Mouse (Mus musculus): ENCODE results near the gene Zfp281. TPM values are rescaled to one million over a fixed set of nuclear protein-coding genes. Genes with fewer than 3 reads are reported as not detected.

The Zfp281 gene
- polyA plus RNA-seq, 1 experiment from 2014 or later: 42.3 TPM

DNA sequence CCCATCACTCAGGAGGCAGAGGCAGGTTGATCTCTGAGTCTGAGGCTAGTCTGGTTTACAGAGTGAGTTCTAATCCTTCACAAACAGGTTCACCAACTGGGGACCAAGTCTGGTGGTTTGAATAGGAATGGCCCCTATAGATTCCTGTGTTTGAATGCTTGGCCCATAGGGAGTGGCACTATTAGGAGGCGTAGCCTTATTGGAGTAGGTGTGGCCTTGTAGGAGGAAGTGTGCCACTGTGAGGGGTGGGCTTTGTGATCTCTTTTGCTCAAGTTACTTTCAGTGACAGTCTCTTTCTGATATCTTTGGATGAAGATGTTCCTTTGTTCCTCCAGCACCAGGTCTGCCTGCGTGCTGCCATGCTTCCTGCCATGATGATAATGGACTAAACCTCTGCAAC, 32.0 kb upstream of the Zfp281 start:
- Histone ChIP-seq H3K9ac (replicated peaks; ENCODE audit: low read length) (no peak overlapping the region), H3K4me2 (ENCODE audit: low read depth, low read length) (no peak overlapping the region), H3K4me3 (ENCODE audit: low read depth, low read length) (no peak overlapping the region), H3K4me1 (ENCODE audit: control insufficient read depth, insufficient read depth, low read length) (no peaks in the 10 kb centered on the region), H3K27me3 (ENCODE audit: control insufficient read depth, insufficient read depth, low read length) (no peaks in the 10 kb centered on the region), H3K9me3 (replicated peaks; ENCODE audit: control insufficient read depth, low read length) (no peaks in the 10 kb centered on the region), H3K27ac (replicated peaks; ENCODE audit: low read depth, low read length) (no peak overlapping the region), H3K36me3 (replicated peaks; ENCODE audit: control insufficient read depth, insufficient read depth, low read depth, low read length) (no peaks in the 10 kb centered on the region)
- no peak for DNase-seq (ENCODE audit: low spot score)
- 98% methylated on average over 2 of the region's 2 CpGs for WGBS
- no peak for ATAC-seq (replicated peaks; ENCODE audit: insufficient number of reproducible peaks, low FRiP score, low TSS enrichment, low read depth)

DNA sequence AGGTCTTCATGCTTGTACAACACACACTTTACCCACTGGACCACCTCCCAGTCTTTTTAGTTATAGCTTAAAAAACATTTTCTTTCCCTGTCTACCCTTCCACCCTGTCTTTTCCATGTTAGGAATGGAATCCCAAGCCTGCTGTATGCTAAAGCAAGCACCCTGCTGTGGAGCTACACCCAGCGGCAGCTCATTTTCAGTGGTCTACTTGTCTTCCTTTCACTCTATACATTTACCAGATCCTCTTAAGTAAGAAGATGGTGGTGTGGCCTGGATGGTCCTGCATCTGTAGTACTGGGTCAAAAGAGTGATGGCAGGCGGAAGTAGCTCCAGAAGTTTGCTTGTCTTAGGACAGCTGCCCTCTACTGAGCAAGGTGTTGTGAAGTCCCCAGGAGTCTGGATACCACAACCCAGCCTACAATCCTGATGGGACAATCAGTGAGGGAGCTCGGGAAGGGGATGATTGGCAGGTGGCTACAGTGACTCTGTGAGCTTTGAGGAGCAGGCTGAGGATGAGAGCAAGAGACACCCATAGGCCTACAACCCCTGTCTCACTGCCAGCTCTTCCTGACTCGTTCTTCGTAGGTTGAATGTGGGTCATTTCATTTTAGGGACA, 30.4 kb upstream of the Zfp281 start:
- H3K27me3 ChIP-seq (ENCODE audit: control insufficient read depth, insufficient read depth, low read length): no peaks in the 10 kb centered on the region
- ATAC-seq (replicated peaks; ENCODE audit: insufficient number of reproducible peaks, low FRiP score, low TSS enrichment, low read depth) (no peak), DNase-seq (ENCODE audit: low spot score) (no peak)
- H3K4me1 ChIP-seq (ENCODE audit: control insufficient read depth, insufficient read depth, low read length): no peaks in the 10 kb centered on the region
- H3K4me2 ChIP-seq (ENCODE audit: low read depth, low read length): no peak overlapping the region
- no peak overlapping the region for H3K4me3 ChIP-seq (ENCODE audit: low read depth, low read length)
- WGBS: 86% methylated on average over 5 of the region's 5 CpGs
- H3K9ac ChIP-seq (replicated peaks; ENCODE audit: low read length): no peak overlapping the region
- H3K9me3 ChIP-seq (replicated peaks; ENCODE audit: control insufficient read depth, low read length): no peaks in the 10 kb centered on the region
- no peaks in the 10 kb centered on the region for H3K36me3 ChIP-seq (replicated peaks; ENCODE audit: control insufficient read depth, insufficient read depth, low read depth, low read length)
- no peak overlapping the region for H3K27ac ChIP-seq (replicated peaks; ENCODE audit: low read depth, low read length)

DNA sequence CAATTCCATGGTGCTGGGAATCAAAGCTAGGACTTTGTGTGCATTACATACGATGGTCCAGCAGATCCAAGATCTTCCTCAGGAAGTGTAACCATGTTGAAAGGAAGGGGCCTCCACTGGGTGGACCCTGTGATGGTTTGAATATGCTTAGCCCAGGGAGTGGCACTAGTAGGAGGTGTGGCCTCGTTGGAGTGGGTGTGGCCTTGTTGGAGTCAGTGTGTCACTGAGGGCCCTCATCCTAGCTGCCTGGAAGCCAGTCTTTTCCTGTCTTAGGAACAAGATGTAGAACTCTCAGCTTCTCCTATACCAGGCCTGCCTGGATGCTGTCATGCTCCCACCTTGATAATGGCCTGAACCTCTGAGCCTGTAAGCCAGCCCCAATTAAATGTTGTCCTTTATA, 27.9 kb upstream of the Zfp281 start:
- Histone ChIP-seq H3K27me3 (ENCODE audit: control insufficient read depth, insufficient read depth, low read length) (no peaks in the 10 kb centered on the region), H3K4me3 (ENCODE audit: low read depth, low read length) (no peak overlapping the region), H3K4me1 (ENCODE audit: control insufficient read depth, insufficient read depth, low read length) (no peaks in the 10 kb centered on the region), H3K4me2 (ENCODE audit: low read depth, low read length) (no peak overlapping the region), H3K9ac (replicated peaks; ENCODE audit: low read length) (no peak overlapping the region), H3K36me3 (replicated peaks; ENCODE audit: control insufficient read depth, insufficient read depth, low read depth, low read length) (no peaks in the 10 kb centered on the region), H3K9me3 (replicated peaks; ENCODE audit: control insufficient read depth, low read length) (no peaks in the 10 kb centered on the region), H3K27ac (replicated peaks; ENCODE audit: low read depth, low read length) (no peak overlapping the region)
- 76% methylated on average over 2 of the region's 2 CpGs for WGBS
- ATAC-seq (replicated peaks; ENCODE audit: insufficient number of reproducible peaks, low FRiP score, low TSS enrichment, low read depth) (no peak), DNase-seq (ENCODE audit: low spot score) (no peak)

DNA sequence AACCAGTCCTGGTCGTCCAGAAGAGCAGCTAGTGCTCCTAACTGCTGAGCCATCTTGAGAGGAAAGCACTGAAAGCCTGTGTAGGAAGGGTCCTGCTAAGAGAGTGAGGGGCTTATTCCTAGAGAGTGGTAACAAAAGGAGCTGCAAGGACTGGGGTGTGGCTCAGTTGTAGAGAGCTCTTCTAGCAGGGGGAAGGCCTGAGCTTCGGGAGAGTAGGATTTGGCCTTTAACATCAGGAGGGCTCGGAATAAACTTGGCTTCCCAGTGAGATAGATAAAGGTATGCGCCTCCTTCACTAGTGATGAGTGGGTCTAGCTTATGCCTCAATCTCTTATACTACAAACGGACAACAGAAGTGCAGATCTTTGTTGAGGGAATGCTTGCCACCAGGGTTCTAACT, 26.4 kb upstream of the Zfp281 start:
- Histone ChIP-seq H3K4me1 (ENCODE audit: control insufficient read depth, insufficient read depth, low read length) (no peaks in the 10 kb centered on the region), H3K4me3 (ENCODE audit: low read depth, low read length) (no peak overlapping the region), H3K36me3 (replicated peaks; ENCODE audit: control insufficient read depth, insufficient read depth, low read depth, low read length) (no peaks in the 10 kb centered on the region), H3K9me3 (replicated peaks; ENCODE audit: control insufficient read depth, low read length) (no peaks in the 10 kb centered on the region), H3K27ac (replicated peaks; ENCODE audit: low read depth, low read length) (no peak overlapping the region), H3K4me2 (ENCODE audit: low read depth, low read length) (no peak overlapping the region), H3K27me3 (ENCODE audit: control insufficient read depth, insufficient read depth, low read length) (no peaks in the 10 kb centered on the region), H3K9ac (replicated peaks; ENCODE audit: low read length) (no peak overlapping the region)
- ATAC-seq (replicated peaks; ENCODE audit: insufficient number of reproducible peaks, low FRiP score, low TSS enrichment, low read depth) (no peak), DNase-seq (ENCODE audit: low spot score) (no peak)
- WGBS: 66% methylated on average over 5 of the region's 5 CpGs

GRCm38 (mm10) chr1:136600067-136600466, 24.6 kb upstream of the Zfp281 start:
- no peaks in the 10 kb centered on the region for H3K27me3 ChIP-seq (ENCODE audit: control insufficient read depth, insufficient read depth, low read length)
- no peak overlapping the region for H3K27ac ChIP-seq (replicated peaks; ENCODE audit: low read depth, low read length)
- DNase-seq (ENCODE audit: low spot score) (no peak), ATAC-seq (replicated peaks; ENCODE audit: insufficient number of reproducible peaks, low FRiP score, low TSS enrichment, low read depth) (no peak)
- H3K4me3 ChIP-seq (ENCODE audit: low read depth, low read length): no peak overlapping the region
- no peak overlapping the region for H3K4me2 ChIP-seq (ENCODE audit: low read depth, low read length)
- no peaks in the 10 kb centered on the region for H3K9me3 ChIP-seq (replicated peaks; ENCODE audit: control insufficient read depth, low read length)
- no peaks in the 10 kb centered on the region for H3K4me1 ChIP-seq (ENCODE audit: control insufficient read depth, insufficient read depth, low read length)
- no peaks in the 10 kb centered on the region for H3K36me3 ChIP-seq (replicated peaks; ENCODE audit: control insufficient read depth, insufficient read depth, low read depth, low read length)
- WGBS: 82% methylated on average over 3 of the region's 3 CpGs
- H3K9ac ChIP-seq (replicated peaks; ENCODE audit: low read length): no peak overlapping the region

DNA sequence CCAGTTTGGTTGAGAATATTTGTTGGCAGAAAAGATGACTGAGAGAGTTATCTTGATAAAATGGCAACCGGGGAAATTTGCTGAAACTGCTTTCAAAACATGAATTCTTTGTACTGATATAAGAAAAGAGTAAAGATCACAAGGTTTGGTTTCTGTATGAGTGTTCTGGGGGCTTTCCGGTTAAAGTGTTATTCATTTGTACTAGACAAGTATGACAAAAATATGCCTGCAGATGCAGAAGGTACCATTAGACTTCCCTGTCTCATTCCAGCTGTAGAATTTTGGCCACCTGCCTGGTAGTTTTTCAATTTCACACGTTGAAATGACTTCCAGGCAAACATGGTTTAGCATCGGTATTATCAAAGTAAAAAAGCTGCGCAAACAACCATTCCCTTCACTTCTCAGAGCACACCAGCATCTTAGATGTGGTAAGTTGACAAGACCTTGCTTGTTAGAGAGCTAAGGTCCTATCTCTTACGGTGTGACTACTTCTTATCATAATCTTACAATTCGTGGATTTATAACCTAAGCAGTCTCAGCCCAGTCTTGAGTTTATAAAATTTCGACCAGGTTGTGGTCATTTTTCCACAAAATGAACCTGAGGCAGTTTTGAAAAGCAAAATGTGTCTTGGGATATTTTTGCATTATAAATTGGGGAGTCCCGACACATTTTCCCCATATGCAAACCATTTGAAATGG, 23.9 kb upstream of the Zfp281 start:
- no peak overlapping the region for H3K4me2 ChIP-seq (ENCODE audit: low read depth, low read length)
- H3K27me3 ChIP-seq (ENCODE audit: control insufficient read depth, insufficient read depth, low read length): no peaks in the 10 kb centered on the region
- 83% methylated on average over 9 of the region's 9 CpGs for WGBS
- no peak overlapping the region for H3K4me3 ChIP-seq (ENCODE audit: low read depth, low read length)
- H3K27ac ChIP-seq (replicated peaks; ENCODE audit: low read depth, low read length): no peak overlapping the region
- no peaks in the 10 kb centered on the region for H3K36me3 ChIP-seq (replicated peaks; ENCODE audit: control insufficient read depth, insufficient read depth, low read depth, low read length)
- ATAC-seq (replicated peaks; ENCODE audit: insufficient number of reproducible peaks, low FRiP score, low TSS enrichment, low read depth) (no peak), DNase-seq (ENCODE audit: low spot score) (no peak)
- no peaks in the 10 kb centered on the region for H3K4me1 ChIP-seq (ENCODE audit: control insufficient read depth, insufficient read depth, low read length)
- no peak overlapping the region for H3K9ac ChIP-seq (replicated peaks; ENCODE audit: low read length)
- no peaks in the 10 kb centered on the region for H3K9me3 ChIP-seq (replicated peaks; ENCODE audit: control insufficient read depth, low read length)

- ATAC-seq (replicated peaks; ENCODE audit: insufficient number of reproducible peaks, low FRiP score, low TSS enrichment, low read depth): no peak
- WGBS: 87% methylated on average over 10 of the region's 10 CpGs
- H3K4me3 ChIP-seq (ENCODE audit: low read depth, low read length): no peak overlapping the region
- H3K27me3 ChIP-seq (ENCODE audit: control insufficient read depth, insufficient read depth, low read length): no peaks in the 10 kb centered on the region
- no peaks in the 10 kb centered on the region for H3K9me3 ChIP-seq (replicated peaks; ENCODE audit: control insufficient read depth, low read length)
- no peaks in the 10 kb centered on the region for H3K4me1 ChIP-seq (ENCODE audit: control insufficient read depth, insufficient read depth, low read length)
- H3K27ac ChIP-seq (replicated peaks; ENCODE audit: low read depth, low read length): no peak overlapping the region
- H3K36me3 ChIP-seq (replicated peaks; ENCODE audit: control insufficient read depth, insufficient read depth, low read depth, low read length): no peaks in the 10 kb centered on the region
- no peak for DNase-seq (ENCODE audit: low spot score)
- no peak overlapping the region for H3K4me2 ChIP-seq (ENCODE audit: low read depth, low read length)
- H3K9ac ChIP-seq (replicated peaks; ENCODE audit: low read length): no peak overlapping the region
Measured at GRCm38 (mm10) chr1:136601346-136601888, 23.3 kb upstream of the Zfp281 start.

DNA sequence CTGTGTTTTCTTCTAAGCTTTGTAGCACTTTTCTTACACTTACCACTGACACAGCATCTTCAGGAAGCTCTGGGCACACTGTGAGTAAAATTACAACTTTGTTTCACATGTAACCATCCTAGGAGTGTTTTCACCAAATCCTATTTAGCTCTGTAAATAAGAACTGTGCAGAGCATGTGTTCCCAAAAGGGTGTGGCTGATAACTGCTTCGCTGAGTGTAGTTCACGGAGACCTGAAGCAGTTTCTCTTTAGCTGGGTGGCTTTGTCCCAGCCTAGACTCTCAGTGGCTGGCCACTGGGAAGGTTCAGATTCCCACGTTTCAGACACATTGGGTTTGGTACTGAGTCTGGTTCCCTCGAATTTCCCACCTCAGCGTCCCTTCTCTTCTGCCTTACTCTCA, 22.4 kb upstream of the Zfp281 start:
- Histone ChIP-seq H3K27ac (replicated peaks; ENCODE audit: low read depth, low read length) (no peak overlapping the region), H3K4me2 (ENCODE audit: low read depth, low read length) (no peak overlapping the region), H3K4me1 (ENCODE audit: control insufficient read depth, insufficient read depth, low read length) (no peaks in the 10 kb centered on the region), H3K9ac (replicated peaks; ENCODE audit: low read length) (no peak overlapping the region), H3K27me3 (ENCODE audit: control insufficient read depth, insufficient read depth, low read length) (no peaks in the 10 kb centered on the region), H3K4me3 (ENCODE audit: low read depth, low read length) (no peak overlapping the region), H3K9me3 (replicated peaks; ENCODE audit: control insufficient read depth, low read length) (no peaks in the 10 kb centered on the region), H3K36me3 (replicated peaks; ENCODE audit: control insufficient read depth, insufficient read depth, low read depth, low read length) (no peaks in the 10 kb centered on the region)
- ATAC-seq (replicated peaks; ENCODE audit: insufficient number of reproducible peaks, low FRiP score, low TSS enrichment, low read depth): no peak
- WGBS: 74% methylated on average over 5 of the region's 5 CpGs
- DNase-seq (ENCODE audit: low spot score): no peak

Measured in embryonic facial prominence, embryonic 11.5 days (tissue).